In genomic region chr12:31275411-31275810, GRCm38 (mm10) we compare ENCODE assay signal across 15 mouse cellular contexts. TPM values are rescaled to one million over a fixed set of nuclear protein-coding genes. Genes with fewer than 3 reads are reported as not detected.
DNase-seq lines count a peak whose midpoint lies in the region; ATAC-seq and TF ChIP-seq lines count a peak whose summit lies in the region.
"Had no signal": no experiment of that assay in that cellular context is flagged by ENCODE, and none has a peak within 500 bp of the region (broad histone marks: within the 10 kb centered on the region; RNA-seq: fewer than 3 reads in every experiment).

No protein-coding gene starts in this region.

- H3K4me2 ChIP-seq in intestine, embryonic 14.5 days (ENCODE audit: low read length), result no peak overlapping the region
- H3K4me2 ChIP-seq: midbrain, embryonic 12.5 days had no signal

- H3K27me3 ChIP-seq in kidney, adult 2 months (replicated peaks; ENCODE audit: control insufficient read depth, insufficient read depth, low read length), result no peaks in the 10 kb centered on the region
- no peaks in the 10 kb centered on the region for H3K27me3 ChIP-seq in intestine, embryonic 14.5 days (replicated peaks; ENCODE audit: control insufficient read depth, insufficient read depth, low read length)

- DNase-seq in kidney, adult 2 months, result peak; percentile 57
- DNase-seq in kidney, adult 18-20 months, result no peak
- DNase-seq in 3T3-L1 (ENCODE audit: low read depth, low spot score), result peak; percentile 55
- peak; percentile 61 to 68 for DNase-seq in heart, adult 9 months (ENCODE audit: low spot score in 2 of 2)
- no peak for DNase-seq in intestine, embryonic 14.5 days (ENCODE audit: low spot score)
- DNase-seq in left cerebral cortex, adult 8-10 months (ENCODE audit: low spot score in 2 of 2), result no peak
- no peak for DNase-seq in layer of hippocampus, postnatal 36 days
- no peak for DNase-seq in yolk sac, embryonic 10.5 days (ENCODE audit: low spot score)
- DNase-seq: adrenal gland, adult 2 months; thymus, postnatal 14 days had no signal

- no peak for ATAC-seq in intestine, embryonic 14.5 days (replicated peaks; ENCODE audit: low FRiP score, low TSS enrichment, low read depth)

- peaks cover 5% of the 10 kb centered on the region; the same call in 1 of the 2 replicates for H3K36me3 ChIP-seq in kidney, adult 2 months (ENCODE audit: control insufficient read depth, insufficient read depth, low read length)
- H3K36me3 ChIP-seq in intestine, embryonic 14.5 days (ENCODE audit: control insufficient read depth, insufficient read depth, low read length), result peaks cover 95% of the 10 kb centered on the region
- H3K36me3 ChIP-seq: midbrain, embryonic 12.5 days had no signal

- WGBS in kidney, adult 2 months, result 57% methylated on average over 10 of the region's 10 CpGs
- 49% methylated on average over 10 of the region's 10 CpGs for WGBS in intestine, embryonic 14.5 days

- peak overlapping the region; percentile 65 for H3K27ac ChIP-seq in kidney, adult 2 months (ENCODE audit: insufficient read depth, low read depth, low read length)
- 0 out of 2 replicates have a peak overlapping the region, but pooled peaks have one; percentile 19 for H3K27ac ChIP-seq in intestine, embryonic 14.5 days (ENCODE audit: low read depth)
- H3K27ac ChIP-seq: hindbrain, embryonic 10.5 days; midbrain, embryonic 12.5 days had no signal

- H3K9me3 ChIP-seq in intestine, embryonic 14.5 days (ENCODE audit: control insufficient read depth, low read length), result no peaks in the 10 kb centered on the region
- H3K9me3 ChIP-seq: hindbrain, embryonic 10.5 days; midbrain, embryonic 12.5 days had no signal

- no peak overlapping the region for H3K4me3 ChIP-seq in kidney, adult 2 months (ENCODE audit: insufficient read depth, low read depth, low read length)
- H3K4me3 ChIP-seq in intestine, embryonic 14.5 days (ENCODE audit: low read depth, low read length), result no peak overlapping the region
- H3K4me3 ChIP-seq: hindbrain, embryonic 10.5 days; midbrain, embryonic 12.5 days had no signal

- TF ChIP-seq CTCF in kidney, adult 2 months (conservative IDR thresholded peaks at IDR 0.05; ENCODE audit: insufficient read depth, insufficient read length, low read depth, low read length), result no peak

- H3K4me1 ChIP-seq in kidney, adult 2 months (ENCODE audit: control insufficient read depth, insufficient read depth, low read length), result peaks cover 33% of the 10 kb centered on the region
- peaks cover 34% of the 10 kb centered on the region for H3K4me1 ChIP-seq in intestine, embryonic 14.5 days (replicated peaks; ENCODE audit: control insufficient read depth, insufficient read depth, low read length)

- no peak overlapping the region for H3K9ac ChIP-seq in intestine, embryonic 14.5 days (ENCODE audit: low read length)
- H3K9ac ChIP-seq: midbrain, embryonic 12.5 days had no signal

- TF ChIP-seq POLR2A in kidney, adult 2 months (IDR thresholded peaks at IDR 0.05; ENCODE audit: low read depth, low read length), result no peak

RNA-seq across cellular contexts. Expression of gene Lamb1, which starts 10.4 kb away (rescaled TPM):
- polyA plus RNA-seq in kidney, adult 2 months (2012; rRNA removed), result 41.0 and 46.5 TPM in 2 replicates
- polyA plus RNA-seq in intestine, embryonic 14.5 days (2014; fragmentation: Nextera tagmentation; extraction: Ambion mirVana), result 96.3 and 102 TPM in 2 replicates
- 10 to 100 TPM; 15.4 to 17.6 (median 16.8) TPM for total RNA-seq in left cerebral cortex, adult 8-10 months (2022)
- 10 to 100 TPM; 38.5 to 42.1 TPM for total RNA-seq in layer of hippocampus, postnatal 36 days (2021)

RNA-seq across cellular contexts. Expression of gene Gm6993, which starts 34.8 kb away (rescaled TPM):
- polyA plus RNA-seq in kidney, adult 2 months (2012; rRNA removed), result not detected in 2 replicates
- polyA plus RNA-seq in intestine, embryonic 14.5 days (2014; fragmentation: Nextera tagmentation; extraction: Ambion mirVana), result not detected in 2 replicates
- not detected for total RNA-seq in left cerebral cortex, adult 8-10 months (2022)
- total RNA-seq in layer of hippocampus, postnatal 36 days (2021), result not detected
- total RNA-seq: adrenal gland, adult 2 months; left cerebral cortex, postnatal 10 days had no signal
- polyA plus RNA-seq: adrenal gland, adult 2 months; hindbrain, embryonic 10.5 days; liver, embryonic 16.5 days; midbrain, embryonic 12.5 days; neural tube, embryonic 11.5 days had no signal

Comparison
In these comparisons a context has a peak if more than half of its experiments do, and no peak if none do; other contexts are left out.
1. DNase-seq: peak in kidney, adult 2 months (single experiment), 3T3-L1 (single experiment) and heart, adult 9 months (2 of 2); none in kidney, adult 18-20 months (single experiment), intestine, embryonic 14.5 days (single experiment), left cerebral cortex, adult 8-10 months (0 of 2), layer of hippocampus, postnatal 36 days (0 of 2) and yolk sac, embryonic 10.5 days (single experiment).